Mouse (Mus musculus): ENCODE data around the gene Tlr11. TPM values are rescaled to one million over a fixed set of nuclear protein-coding genes. Genes with fewer than 3 reads are reported as not detected.

Gene Tlr11
- polyA plus RNA-seq, 1 experiment from 2014 or later = 0.07 TPM

DNA sequence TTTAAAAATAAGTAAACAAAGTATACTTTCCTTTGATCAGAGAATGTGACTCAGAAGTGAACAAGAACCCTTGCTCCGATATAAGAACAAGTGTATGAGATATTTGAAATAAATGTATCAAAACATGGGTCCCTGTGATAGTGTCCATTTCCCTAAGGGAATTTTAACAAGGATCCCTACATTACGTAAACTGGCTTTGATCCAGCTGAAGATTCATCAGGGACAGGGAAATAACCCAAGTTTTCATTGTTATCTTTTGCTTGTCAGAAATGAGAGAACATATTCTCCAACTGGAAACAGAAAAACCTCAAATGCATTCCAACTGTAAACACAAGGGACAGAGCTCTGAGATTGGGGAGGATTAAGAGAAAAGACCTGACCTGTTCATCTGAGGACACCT lies 23.1 kb downstream of the Tlr11 start, which contains the start of gene Olfr736:
Gene Olfr736, plus strand, starts transcription at position 301 of the 400 bp plus-strand sequence.
- Histone ChIP-seq H3K4me3 (ENCODE audit: low read depth, low read length) (no peak within 1 kb of the TSS), H3K9ac (ENCODE audit: low read depth, low read length) (no peak within 1 kb of the TSS), H3K4me2 (replicated peaks; ENCODE audit: low read depth) (no peak within 1 kb of the TSS), H3K36me3 (ENCODE audit: control insufficient read depth, insufficient read depth) (no peaks in the 10 kb centered on the region), H3K4me1 (replicated peaks; ENCODE audit: control insufficient read depth, insufficient read depth, low read length) (no peaks in the 10 kb centered on the region), H3K27ac (ENCODE audit: low read depth, low read length) (no peak within 1 kb of the TSS), H3K9me3 (ENCODE audit: control insufficient read depth) (no peaks in the 10 kb centered on the region), H3K27me3 (replicated peaks; ENCODE audit: control insufficient read depth, insufficient read depth, low read length) (no peaks in the 10 kb centered on the region)
- WGBS = 64% methylated on average over 2 of the region's 2 CpGs
- no peak for ATAC-seq
- TF ChIP-seq CTCF (IDR thresholded peaks at IDR 0.05; ENCODE audit: low read depth) = no peak

DNA sequence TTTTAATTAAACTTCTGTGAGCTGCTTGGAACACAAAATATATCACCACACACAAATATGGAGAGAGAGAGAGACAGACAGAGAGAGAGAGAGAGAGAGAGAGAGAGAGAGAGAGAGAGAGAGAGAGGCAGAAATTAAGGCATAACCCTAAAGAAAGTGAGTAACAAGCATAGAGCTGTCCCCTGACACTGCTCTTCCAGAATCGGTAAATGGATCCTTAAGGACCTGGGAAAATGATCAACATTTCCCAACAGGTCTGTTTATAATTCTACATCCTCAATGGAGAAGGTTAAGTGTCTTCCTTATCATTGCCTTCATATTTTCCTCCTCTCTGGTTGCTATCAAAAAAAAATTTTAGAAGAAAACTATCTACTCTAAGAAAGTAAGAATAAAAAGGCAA lies 49.6 kb downstream of the Tlr11 start, which contains the start of gene Olfr738:
Gene Olfr738, plus strand, starts transcription at position 301 of the 400 bp plus-strand sequence.
- H3K4me1 ChIP-seq (replicated peaks; ENCODE audit: control insufficient read depth, insufficient read depth, low read length) = no peaks in the 10 kb centered on the region
- WGBS = 68% methylated on average over 1 of the region's 1 CpGs
- ATAC-seq = no peak
- H3K9me3 ChIP-seq (ENCODE audit: control insufficient read depth) = no peaks in the 10 kb centered on the region
- no peak within 1 kb of the TSS for H3K9ac ChIP-seq (ENCODE audit: low read depth, low read length)
- no peak within 1 kb of the TSS for H3K4me3 ChIP-seq (ENCODE audit: low read depth, low read length)
- H3K36me3 ChIP-seq (ENCODE audit: control insufficient read depth, insufficient read depth) = no peaks in the 10 kb centered on the region
- H3K27ac ChIP-seq (ENCODE audit: low read depth, low read length) = no peak within 1 kb of the TSS
- TF ChIP-seq CTCF (IDR thresholded peaks at IDR 0.05; ENCODE audit: low read depth) = no peak
- no peaks in the 10 kb centered on the region for H3K27me3 ChIP-seq (replicated peaks; ENCODE audit: control insufficient read depth, insufficient read depth, low read length)
- H3K4me2 ChIP-seq (replicated peaks; ENCODE audit: low read depth) = no peak within 1 kb of the TSS

Other genes starting within 250 kb of the Tlr11 start
- not detected in 2 replicates for gene Olfr727, start 234.7 kb upstream of the Tlr11 start, polyA plus RNA-seq (2015; fragmentation: Nextera tagmentation; extraction: Ambion mirVana)
- gene Olfr728, start 215.2 kb upstream of the Tlr11 start, polyA plus RNA-seq (2015; fragmentation: Nextera tagmentation; extraction: Ambion mirVana) = not detected in 2 replicates
- not detected in 2 replicates for gene Olfr729, start 205.0 kb upstream of the Tlr11 start, polyA plus RNA-seq (2015; fragmentation: Nextera tagmentation; extraction: Ambion mirVana)
- not detected in 2 replicates for gene Olfr730, start 169.7 kb upstream of the Tlr11 start, polyA plus RNA-seq (2015; fragmentation: Nextera tagmentation; extraction: Ambion mirVana)
- gene Olfr731, start 116.0 kb upstream of the Tlr11 start, polyA plus RNA-seq (2015; fragmentation: Nextera tagmentation; extraction: Ambion mirVana) = not detected in 2 replicates
- gene Olfr732, start 73.7 kb upstream of the Tlr11 start, polyA plus RNA-seq (2015; fragmentation: Nextera tagmentation; extraction: Ambion mirVana) = not detected in 2 replicates
- not detected in 2 replicates for gene Olfr733, start 56.4 kb upstream of the Tlr11 start, polyA plus RNA-seq (2015; fragmentation: Nextera tagmentation; extraction: Ambion mirVana)
- not detected in 2 replicates for gene Olfr734, start 31.2 kb upstream of the Tlr11 start, polyA plus RNA-seq (2015; fragmentation: Nextera tagmentation; extraction: Ambion mirVana)
- not detected in 2 replicates for gene Olfr735, start 9.0 kb upstream of the Tlr11 start, polyA plus RNA-seq (2015; fragmentation: Nextera tagmentation; extraction: Ambion mirVana)
- gene Olfr736, start 23.2 kb downstream of the Tlr11 start, polyA plus RNA-seq (2015; fragmentation: Nextera tagmentation; extraction: Ambion mirVana) = not detected in 2 replicates
- gene Olfr738, start 49.7 kb downstream of the Tlr11 start, polyA plus RNA-seq (2015; fragmentation: Nextera tagmentation; extraction: Ambion mirVana) = not detected in 2 replicates
- gene Olfr739, start 60.7 kb downstream of the Tlr11 start, polyA plus RNA-seq (2015; fragmentation: Nextera tagmentation; extraction: Ambion mirVana) = not detected in 2 replicates
- gene Olfr740, start 87.6 kb downstream of the Tlr11 start, polyA plus RNA-seq (2015; fragmentation: Nextera tagmentation; extraction: Ambion mirVana) = not detected in 2 replicates
- not detected in 2 replicates for gene Olfr741, start 114.8 kb downstream of the Tlr11 start, polyA plus RNA-seq (2015; fragmentation: Nextera tagmentation; extraction: Ambion mirVana)
- not detected in 2 replicates for gene Olfr742, start 145.7 kb downstream of the Tlr11 start, polyA plus RNA-seq (2015; fragmentation: Nextera tagmentation; extraction: Ambion mirVana)
- not detected in 2 replicates for gene Olfr743, start 163.9 kb downstream of the Tlr11 start, polyA plus RNA-seq (2015; fragmentation: Nextera tagmentation; extraction: Ambion mirVana)